Mouse (Mus musculus) embryonic facial prominence, embryonic 13.5 days (tissue): ENCODE data around the gene Fam69a. TPM values are rescaled to one million over a fixed set of nuclear protein-coding genes. Genes with fewer than 3 reads are reported as not detected.
"Not testable (repeated sequence)": the region's sequence is repeated elsewhere in the genome, so short reads cannot be mapped to it uniquely, and the experiment has no call there.

Experiments
- ATAC-seq: fragments of 200-750 bp; cut with Nextera tagmentation; 2 replicates; pipeline ENCODE4 v1.8.0; 2017; ENCODE audit warnings: low read depth; ENCODE audit not compliant: insufficient number of reproducible peaks, insufficient read depth, low FRiP score, low TSS enrichment
- H3K27ac ChIP-seq: fragments of 300-500 bp; sonication (generic); 2 replicates; pipeline ENCODE4 v1.5.1; 2015; ENCODE audit warnings: moderate library complexity, mild to moderate bottlenecking, inconsistent platforms
- H3K27me3 ChIP-seq: fragments of 300-500 bp; sonication (generic); 2 replicates; pipeline ENCODE4 v1.6.1; 2015; ENCODE audit warnings: mild to moderate bottlenecking, inconsistent platforms
- H3K36me3 ChIP-seq: fragments of 300-500 bp; sonication (generic); 2 replicates; pipeline ENCODE4 v1.6.1; 2015; ENCODE audit warnings: mild to moderate bottlenecking, inconsistent platforms
- H3K4me1 ChIP-seq: fragments of 300-500 bp; sonication (generic); 2 replicates; pipeline ENCODE4 v1.6.1; 2015; ENCODE audit warnings: inconsistent platforms
- H3K4me2 ChIP-seq: fragments of 300-500 bp; sonication (generic); 2 replicates; pipeline ENCODE4 v1.6.1; 2015; ENCODE audit warnings: moderate library complexity, mild to moderate bottlenecking, inconsistent platforms
- H3K4me3 ChIP-seq: fragments of 300-500 bp; sonication (generic); 2 replicates; pipeline ENCODE4 v1.5.1; 2015; ENCODE audit warnings: mild to moderate bottlenecking, inconsistent platforms
- H3K9ac ChIP-seq: fragments of 300-500 bp; sonication (generic); 2 replicates; pipeline ENCODE4 v1.6.1; 2015; ENCODE audit warnings: mild to moderate bottlenecking, inconsistent platforms
- H3K9me3 ChIP-seq: fragments of 300-500 bp; sonication (generic); 2 replicates; pipeline ENCODE4 v1.6.1; 2016; ENCODE audit warnings: inconsistent platforms
- WGBS: fragments of 180-500 bp; shearing (Covaris S2); methylation state at CpG from one replicate; pipeline ENCODE4 v1.1.7; 2015; ENCODE audit warnings: mixed read lengths; 5-methylcytosine and 5-hydroxymethylcytosine counted together
- polyA plus RNA-seq: library from polyadenylated mRNA; unstranded; fragments of >200 nt; fragmentation: Nextera tagmentation; extraction: Ambion mirVana; gene quantifications from 2 replicates; pipeline ENCODE4 v1.2.1, GENCODE M21; 2015

The Fam69a gene
- polyA plus RNA-seq, 1 experiment from 2014 or later = 26.1 TPM

GRCm38 (mm10) chr5:107891515-107891914 lies 95.4 kb downstream of the Fam69a start:
- not testable (repeated sequence) for H3K27ac ChIP-seq, H3K36me3 ChIP-seq, H3K9me3 ChIP-seq, H3K9ac ChIP-seq, H3K4me1 ChIP-seq, ATAC-seq, H3K4me3 ChIP-seq, H3K4me2 ChIP-seq, H3K27me3 ChIP-seq
- WGBS = 83% methylated on average over 1 of the region's 1 CpGs

GRCm38 (mm10) chr5:107889994-107890888 lies 96.6 kb downstream of the Fam69a start:
- WGBS = 58% methylated on average over 9 of the region's 9 CpGs
- Histone ChIP-seq H3K9me3 (no peaks in the 10 kb centered on the region), H3K27me3 (no peaks in the 10 kb centered on the region), H3K36me3 (no peaks in the 10 kb centered on the region), H3K4me3 (no peak overlapping the region), H3K4me2 (no peak overlapping the region), H3K27ac (no peak overlapping the region), H3K9ac (no peak overlapping the region), H3K4me1 (no peaks in the 10 kb centered on the region)
- ATAC-seq = no peak

GRCm38 (mm10) chr5:107880710-107881109 lies 106.2 kb downstream of the Fam69a start:
- no peak overlapping the region for H3K4me2 ChIP-seq
- no peaks in the 10 kb centered on the region for H3K9me3 ChIP-seq
- H3K9ac ChIP-seq = no peak overlapping the region
- H3K4me3 ChIP-seq = no peak overlapping the region
- no peak for ATAC-seq
- 75% methylated on average over 5 of the region's 5 CpGs for WGBS
- no peaks in the 10 kb centered on the region for H3K4me1 ChIP-seq
- H3K27me3 ChIP-seq = no peaks in the 10 kb centered on the region
- H3K36me3 ChIP-seq = no peaks in the 10 kb centered on the region
- H3K27ac ChIP-seq = no peak overlapping the region

- Histone ChIP-seq H3K4me3 (no peak overlapping the region), H3K4me1 (no peaks in the 10 kb centered on the region), H3K36me3 (no peaks in the 10 kb centered on the region), H3K9ac (no peak overlapping the region), H3K9me3 (no peaks in the 10 kb centered on the region), H3K27me3 (no peaks in the 10 kb centered on the region), H3K27ac (no peak overlapping the region), H3K4me2 (no peak overlapping the region)
- WGBS = 68% methylated on average over 1 of the region's 1 CpGs
- no peak for ATAC-seq
Measured at GRCm38 (mm10) chr5:107877053-107877452, 109.8 kb downstream of the Fam69a start.

- Histone ChIP-seq H3K9me3 (no peaks in the 10 kb centered on the region), H3K9ac (no peak overlapping the region), H3K27ac (no peak overlapping the region), H3K4me3 (no peak overlapping the region), H3K27me3 (0 out of 2 replicates have a peak, but pooled peaks cover 1% of the 10 kb centered on the region), H3K4me2 (no peak overlapping the region), H3K36me3 (no peaks in the 10 kb centered on the region), H3K4me1 (no peaks in the 10 kb centered on the region)
- ATAC-seq = no peak
Measured at GRCm38 (mm10) chr5:107875261-107875611, 111.6 kb downstream of the Fam69a start.

- H3K4me2 ChIP-seq = no peak within 1 kb of the TSS
- no peak for ATAC-seq
- H3K9me3 ChIP-seq = no peaks in the 10 kb centered on the region
- H3K9ac ChIP-seq = no peak within 1 kb of the TSS
- H3K4me3 ChIP-seq = no peak within 1 kb of the TSS
- no peaks in the 10 kb centered on the region for H3K36me3 ChIP-seq
- no peaks in the 10 kb centered on the region for H3K4me1 ChIP-seq
- H3K27me3 ChIP-seq = 0 out of 2 replicates have a peak, but pooled peaks cover 2% of the 10 kb centered on the region
- no peak within 1 kb of the TSS for H3K27ac ChIP-seq
- WGBS = 45% methylated on average over 4 of the region's 4 CpGs
Measured at GRCm38 (mm10) chr5:107874561-107875260, 112.2 kb downstream of the Fam69a start, which contains the start of gene Evi5. Evi5 (minus strand) TSS chr5:107875107.

GRCm38 (mm10) chr5:107873886-107874302 lies 113.0 kb downstream of the Fam69a start:
- H3K4me1 ChIP-seq = no peaks in the 10 kb centered on the region
- no peak overlapping the region for H3K27ac ChIP-seq
- H3K9ac ChIP-seq = no peak overlapping the region
- no peak for ATAC-seq
- H3K4me3 ChIP-seq = no peak overlapping the region
- 0 out of 2 replicates have a peak, but pooled peaks cover 2% of the 10 kb centered on the region for H3K27me3 ChIP-seq
- 66% methylated on average over 7 of the region's 7 CpGs for WGBS
- no peak overlapping the region for H3K4me2 ChIP-seq
- H3K9me3 ChIP-seq = no peaks in the 10 kb centered on the region
- H3K36me3 ChIP-seq = no peaks in the 10 kb centered on the region

GRCm38 (mm10) chr5:107873330-107873729 lies 113.6 kb downstream of the Fam69a start:
- H3K27ac ChIP-seq = no peak overlapping the region
- no peaks in the 10 kb centered on the region for H3K36me3 ChIP-seq

GRCm38 (mm10) chr5:107869701-107870100 lies 117.2 kb downstream of the Fam69a start:
- no peak overlapping the region; the same call in 1 of the 2 replicates for H3K4me2 ChIP-seq
- no peak overlapping the region for H3K4me3 ChIP-seq
- H3K36me3 ChIP-seq = no peaks in the 10 kb centered on the region
- no peaks in the 10 kb centered on the region for H3K9me3 ChIP-seq
- 51% methylated on average over 2 of the region's 2 CpGs for WGBS
- H3K9ac ChIP-seq = no peak overlapping the region
- 0 out of 2 replicates have a peak, but pooled peaks cover 2% of the 10 kb centered on the region for H3K27me3 ChIP-seq
- H3K27ac ChIP-seq = no peak overlapping the region
- H3K4me1 ChIP-seq = 0 out of 2 replicates have a peak, but pooled peaks cover 4% of the 10 kb centered on the region
- ATAC-seq = no peak

More at GRCm38 (mm10) chr5:107873330-107873729, 113.6 kb downstream of the Fam69a start:
- Histone ChIP-seq H3K4me1 (no peaks in the 10 kb centered on the region), H3K4me2 (no peak overlapping the region), H3K27me3 (0 out of 2 replicates have a peak, but pooled peaks cover 2% of the 10 kb centered on the region), H3K9ac (no peak overlapping the region), H3K9me3 (no peaks in the 10 kb centered on the region), H3K4me3 (no peak overlapping the region)
- 89% methylated on average over 6 of the region's 6 CpGs for WGBS
- no peak for ATAC-seq

- no peaks in the 10 kb centered on the region for H3K9me3 ChIP-seq
- H3K27ac ChIP-seq = peak overlapping the region; percentile 96
- peak; percentile 97 for ATAC-seq
- H3K4me2 ChIP-seq = peak overlapping the region; percentile 64
- 0 out of 2 replicates have a peak, but pooled peaks cover 4% of the 10 kb centered on the region for H3K4me1 ChIP-seq
- peak overlapping the region; percentile 84 for H3K4me3 ChIP-seq
- no peaks in the 10 kb centered on the region for H3K36me3 ChIP-seq
- WGBS = under 1% methylated on average over 58 of the region's 58 CpGs
- 0 out of 2 replicates have a peak, but pooled peaks cover 2% of the 10 kb centered on the region for H3K27me3 ChIP-seq
- peak overlapping the region; percentile 93 for H3K9ac ChIP-seq
Measured at GRCm38 (mm10) chr5:107868905-107869424, 117.9 kb downstream of the Fam69a start.
